Mouse (Mus musculus) erythroblast, adult 5-6 weeks (primary cell): ENCODE data around the gene Efemp2. TPM values are rescaled to one million over a fixed set of nuclear protein-coding genes. Genes with fewer than 3 reads are reported as not detected.
A peak's percentile ranks its signal among the peaks of the same experiment; 100 is the strongest.

ENCODE experiments used
- ATAC-seq: replicated peaks from 2 replicates; pipeline ENCODE4 v1.8.0; 2016; ENCODE audit warnings: moderate number of reproducible peaks, mild to moderate bottlenecking, moderate TSS enrichment, inconsistent platforms; ENCODE audit not compliant: poor library complexity, low FRiP score, severe bottlenecking
- total RNA-seq, 2 experiments: library from RNA; stranded (forward) in 1 of 2; stranded (reverse) in 1 of 2; fragments of 150-400 nt in 1 of 2; fragments of 200-764, 138-1000 nt in 1 of 2; gene quantifications; 2 replicates each; pipeline versions ENCODE4 v1.2.3 to v1.2.4; 2015 to 2017; ENCODE audit warnings: low replicate concordance in 2 of 2

The Efemp2 gene
- total RNA-seq, 2 experiments from 2014 or later: 3.4 TPM; not detected in 1

- peak; percentile 87 for ATAC-seq
Measured at GRCm38 (mm10) chr19:5448354-5449150, 25.2 kb upstream of the Efemp2 start.

- ATAC-seq: no peak
Measured at GRCm38 (mm10) chr19:5449673-5450072, 24.1 kb upstream of the Efemp2 start.

GRCm38 (mm10) chr19:5451766-5452165 is 22.0 kb upstream of the Efemp2 start:
- no peak for ATAC-seq

GRCm38 (mm10) chr19:5455037-5455436 is 18.7 kb upstream of the Efemp2 start:
- ATAC-seq: no peak

- no peak for ATAC-seq
Measured at GRCm38 (mm10) chr19:5455568-5455967, 18.2 kb upstream of the Efemp2 start.

- no peak for ATAC-seq
Measured at GRCm38 (mm10) chr19:5456241-5456921, 17.4 kb upstream of the Efemp2 start.

- peak; percentile 84 for ATAC-seq
Measured at GRCm38 (mm10) chr19:5456922-5457745, 16.6 kb upstream of the Efemp2 start.

GRCm38 (mm10) chr19:5457746-5458442 is 15.9 kb upstream of the Efemp2 start, which contains the start of gene Ccdc85b:
TSS of gene Ccdc85b (minus strand) at chr19:5457894.
- no peak for ATAC-seq

- ATAC-seq: no peak
Measured at GRCm38 (mm10) chr19:5459019-5459418, 14.7 kb upstream of the Efemp2 start.

GRCm38 (mm10) chr19:5459896-5460295 is 13.9 kb upstream of the Efemp2 start:
- no peak for ATAC-seq

- ATAC-seq: peak; percentile 77
Measured at GRCm38 (mm10) chr19:5460465-5460911, 13.3 kb upstream of the Efemp2 start, which contains the start of gene Fibp. TSS of gene Fibp (plus strand) at chr19:5460615.

GRCm38 (mm10) chr19:5461411-5461810 is 12.3 kb upstream of the Efemp2 start:
- no peak for ATAC-seq

- no peak for ATAC-seq
Measured at GRCm38 (mm10) chr19:5463212-5463611, 10.5 kb upstream of the Efemp2 start.

- ATAC-seq: no peak
Measured at GRCm38 (mm10) chr19:5463791-5464562, 9.8 kb upstream of the Efemp2 start.

- ATAC-seq: no peak
Measured at GRCm38 (mm10) chr19:5465037-5465436, 8.7 kb upstream of the Efemp2 start.

- ATAC-seq: no peak
Measured at GRCm38 (mm10) chr19:5466916-5467500, 6.7 kb upstream of the Efemp2 start.

GRCm38 (mm10) chr19:5468374-5468773 is 5.4 kb upstream of the Efemp2 start, which contains the start of gene Ctsw:
TSS of gene Ctsw (minus strand) at chr19:5468507.
- ATAC-seq: no peak

GRCm38 (mm10) chr19:5471846-5472245 is 1.9 kb upstream of the Efemp2 start:
- ATAC-seq: no peak
